Mouse (Mus musculus): Measurements from ENCODE around the gene Abi3. TPM values are rescaled to one million over a fixed set of nuclear protein-coding genes. Genes with fewer than 3 reads are reported as not detected.

The Abi3 gene
- total RNA-seq, 2 experiments from 2014 or later: 9.3 to 13.7 TPM

DNA sequence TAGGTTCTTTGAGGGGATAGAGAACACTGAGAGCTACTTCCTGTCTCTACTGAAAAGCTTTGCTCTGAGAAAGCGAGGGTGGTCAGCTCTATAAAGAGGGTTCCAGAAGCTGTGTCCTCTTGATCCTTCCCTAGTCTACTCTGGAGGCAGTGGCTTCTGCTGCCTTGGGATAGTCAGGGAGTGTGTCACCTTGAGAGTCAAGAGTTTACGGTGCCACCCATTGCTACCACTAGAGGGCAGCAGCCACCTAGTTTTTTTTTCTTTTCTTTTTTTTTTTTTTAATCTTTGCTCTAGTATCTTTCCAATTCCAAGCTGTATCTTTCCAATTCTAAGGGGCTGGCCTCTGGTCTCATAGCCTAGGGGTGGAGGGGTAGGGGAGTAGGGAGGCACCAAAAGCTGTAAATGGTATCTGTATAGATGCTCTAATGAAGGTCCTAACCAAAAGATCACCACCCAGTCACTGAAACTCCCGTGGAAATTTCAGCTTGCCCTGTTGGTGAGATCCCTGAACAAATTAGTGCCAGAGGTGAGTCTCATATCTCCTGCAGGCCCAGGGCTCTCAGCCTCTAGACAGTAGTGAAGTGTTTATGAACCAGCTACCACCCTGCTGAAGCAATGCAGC, 14.7 kb downstream of the Abi3 start:
- intact Hi-C loops (cut with DNase I): loop anchor here (1.0 kb wide), 2 partner anchors 26 to 154 kb away; no protein-coding TSS in a partner anchor
- DNase-seq: peak; percentile 76 to 82

GRCm38 (mm10) chr11:95827168-95827447, 15.2 kb downstream of the Abi3 start:
- intact Hi-C loops (cut with DNase I): loop anchor here (1.0 kb wide), 2 partner anchors 26 to 154 kb away; no protein-coding TSS in a partner anchor

DNA sequence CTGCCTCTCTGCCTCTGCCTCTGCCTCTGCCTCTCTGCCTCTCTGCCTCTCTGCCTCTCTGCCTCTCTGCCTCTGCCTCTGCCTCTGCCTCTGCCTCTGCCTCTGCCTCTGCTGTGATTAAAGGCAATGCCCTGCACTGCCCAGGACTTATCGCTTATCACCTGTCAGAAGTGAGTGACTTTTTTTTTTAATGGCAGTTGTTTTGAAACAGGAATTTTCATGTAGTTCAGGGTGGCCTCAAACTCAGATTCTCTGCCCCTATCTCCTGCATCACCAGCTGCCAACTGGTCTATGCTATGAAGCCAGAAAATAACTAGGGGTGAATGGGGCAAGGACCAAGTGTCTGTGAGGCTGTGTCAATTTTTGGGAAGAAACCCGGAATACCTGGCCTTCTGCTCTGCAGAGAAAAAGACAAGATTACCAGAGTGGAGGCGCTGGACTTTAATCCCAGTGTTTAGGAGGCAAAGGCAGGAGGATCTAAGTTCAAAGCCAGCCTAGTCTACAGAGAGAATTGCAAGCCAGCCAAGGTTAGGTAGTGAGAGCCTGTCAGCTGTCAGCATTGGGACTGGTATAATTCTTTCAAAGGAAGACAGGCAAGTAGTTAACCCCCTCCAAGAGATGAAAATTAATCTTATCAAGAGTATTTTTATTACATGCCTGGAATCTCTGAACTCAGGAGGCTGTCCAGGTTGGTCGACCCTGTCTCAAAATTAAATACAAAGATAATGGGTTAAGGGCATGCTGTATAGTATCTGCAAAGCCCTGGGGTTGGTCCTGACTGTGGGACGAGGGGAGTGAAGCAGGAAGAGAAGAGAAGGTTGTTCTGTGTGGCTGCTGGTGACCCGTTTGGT, 15.7 kb downstream of the Abi3 start:
- intact Hi-C loops (cut with DNase I): loop anchor here (1.0 kb wide), 2 partner anchors 27 to 155 kb away; no protein-coding TSS in a partner anchor
- no peak for DNase-seq

More at GRCm38 (mm10) chr11:95827168-95827447, 15.2 kb downstream of the Abi3 start:
- no peak for DNase-seq

DNA sequence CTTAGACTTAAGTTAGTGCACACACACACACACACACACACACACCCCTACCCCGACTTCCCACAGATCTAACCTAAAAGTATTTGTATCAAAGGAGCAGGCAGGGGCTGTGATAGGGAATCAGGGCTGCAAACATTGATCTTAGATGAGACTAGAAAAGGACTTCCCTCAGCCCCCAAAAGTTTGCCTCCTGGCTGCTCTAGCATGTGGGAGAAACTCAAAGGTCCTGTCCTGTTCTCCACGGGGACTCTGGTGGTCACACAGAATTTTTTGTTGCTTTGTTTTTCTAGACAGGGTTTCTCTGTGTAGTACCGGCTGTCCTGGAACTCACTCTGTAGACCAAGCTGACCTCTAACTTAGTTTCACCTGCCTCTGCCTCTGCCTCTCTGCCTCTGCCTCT, 16.7 kb downstream of the Abi3 start:
- intact Hi-C loops (cut with DNase I): loop anchor here (2.0 kb wide), 1 partner anchor 55 kb away; no protein-coding TSS in a partner anchor
- DNase-seq: no peak

DNA sequence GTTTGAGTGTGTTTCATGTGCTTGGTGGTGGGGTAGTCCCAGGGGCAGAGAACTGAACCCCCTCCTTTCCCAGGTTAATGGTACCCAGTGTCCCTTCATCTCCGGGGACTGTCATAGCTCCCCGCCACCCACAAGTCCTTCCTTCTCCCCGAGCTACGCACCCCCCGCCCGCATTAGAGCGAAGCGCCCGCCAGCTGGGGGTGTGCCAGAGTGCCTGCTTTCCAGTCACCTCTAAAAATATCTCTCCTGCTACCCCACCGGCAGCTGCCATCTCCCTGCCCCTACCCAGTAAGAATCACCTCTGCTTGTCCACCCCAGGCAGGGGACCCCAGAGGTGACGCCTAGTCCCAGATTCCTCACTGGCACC, 17.4 kb downstream of the Abi3 start:
- intact Hi-C loops (cut with DNase I): loop anchor here (2.0 to 5.0 kb wide), 2 partner anchors 54 to 113 kb away; partner anchors contain the start of gene Zfp652
- peak; percentile 73 to 84 for DNase-seq

- intact Hi-C loops (cut with DNase I): loop anchor here (2.0 to 5.0 kb wide), 2 partner anchors 53 to 112 kb away; partner anchors contain the start of gene Zfp652
- peak; percentile 92 to 94 for DNase-seq
These were observed 18.0 kb downstream of the Abi3 start, which contains the start of gene Phospho1 for GRCm38 (mm10) chr11:95824071-95824876. Phospho1 (plus strand) TSS chr11:95824499.

GRCm38 (mm10) chr11:95822437-95822836, 19.8 kb downstream of the Abi3 start:
- no peak for DNase-seq
- intact Hi-C loops (cut with DNase I): loop anchor here (2.0 to 5.0 kb wide), 3 partner anchors 28 to 110 kb away; partner anchors contain the start of gene Zfp652

DNA sequence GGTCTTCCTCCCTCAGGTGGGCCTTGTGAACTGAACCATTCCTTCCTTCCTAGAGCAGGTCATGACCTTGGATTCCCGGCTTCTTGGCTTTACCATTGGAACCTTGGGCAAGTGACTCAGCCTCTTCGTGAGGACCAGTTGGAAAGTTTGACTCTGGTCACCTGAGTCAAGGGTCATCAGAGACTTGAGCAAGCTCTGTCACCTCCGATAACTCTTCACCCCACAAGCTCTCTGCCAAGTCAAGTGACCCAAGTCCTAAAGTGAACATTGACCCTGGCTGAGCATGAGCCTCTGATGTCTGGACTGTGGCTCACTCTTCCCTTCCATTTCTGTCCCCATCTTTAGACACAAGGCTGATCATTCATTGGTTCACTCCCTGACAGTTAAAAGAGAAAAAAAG, 20.8 kb downstream of the Abi3 start:
- intact Hi-C loops (cut with DNase I): loop anchor here (5.0 kb wide), 1 partner anchor 109 kb away; the partner anchor contains the start of gene Zfp652
- DNase-seq: no peak

- no peak for DNase-seq
- intact Hi-C loops (cut with DNase I): no loop called here
These were observed 23.1 kb downstream of the Abi3 start for GRCm38 (mm10) chr11:95819138-95819537.

DNA sequence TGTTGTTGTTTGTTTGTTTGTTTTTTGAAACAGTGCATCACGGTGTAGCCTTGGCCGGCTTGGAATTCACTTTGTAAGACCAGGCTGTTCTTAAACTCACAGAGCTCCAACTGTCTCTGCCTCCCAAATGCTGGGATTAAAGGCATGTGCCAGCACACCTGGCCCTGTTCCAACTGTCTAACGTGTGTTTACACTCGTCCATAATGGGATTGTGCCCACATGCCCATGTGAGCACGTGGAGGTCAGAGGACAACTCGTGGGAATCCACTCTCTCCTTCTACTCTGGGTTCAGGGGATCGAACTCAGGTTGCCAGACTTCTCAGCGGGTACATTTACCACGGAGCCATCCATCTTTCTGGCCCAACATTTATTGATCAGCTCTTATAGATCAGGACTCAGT, 26.9 kb downstream of the Abi3 start:
- DNase-seq: no peak
- intact Hi-C loops (cut with DNase I): no loop called here

- DNase-seq: no peak
- intact Hi-C loops (cut with DNase I): no loop called here
These were observed 27.4 kb downstream of the Abi3 start for GRCm38 (mm10) chr11:95814857-95815256.

- DNase-seq: no peak
- intact Hi-C loops (cut with DNase I): no loop called here
These were observed 28.2 kb downstream of the Abi3 start for GRCm38 (mm10) chr11:95814101-95814500.

- no peak for DNase-seq
- intact Hi-C loops (cut with DNase I): no loop called here
These were observed 30.1 kb downstream of the Abi3 start for GRCm38 (mm10) chr11:95812224-95812623.

- intact Hi-C loops (cut with DNase I): no loop called here
- DNase-seq: no peak
These were observed 30.5 kb downstream of the Abi3 start for GRCm38 (mm10) chr11:95811741-95812140.

DNA sequence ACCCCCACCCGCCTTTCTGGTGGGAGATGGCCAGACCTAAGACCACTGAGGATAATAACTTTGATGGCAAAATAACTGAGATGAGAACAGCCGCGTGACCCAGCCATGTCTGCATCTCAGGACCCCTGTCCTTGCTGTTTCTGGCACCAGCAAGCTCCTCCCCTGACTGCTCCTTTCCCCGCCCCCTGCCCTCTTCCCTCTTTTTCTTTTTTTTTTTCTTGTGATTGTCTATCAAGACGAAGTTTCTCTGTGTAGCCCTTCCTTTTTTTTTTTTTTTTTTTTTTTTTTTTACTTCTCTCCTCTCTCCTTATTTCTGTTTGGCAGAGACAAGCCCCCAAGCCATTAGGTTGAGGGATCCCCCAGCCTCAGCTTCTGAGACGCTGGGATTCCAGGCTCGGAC, 31.4 kb downstream of the Abi3 start:
- intact Hi-C loops (cut with DNase I): no loop called here
- no peak for DNase-seq

DNA sequence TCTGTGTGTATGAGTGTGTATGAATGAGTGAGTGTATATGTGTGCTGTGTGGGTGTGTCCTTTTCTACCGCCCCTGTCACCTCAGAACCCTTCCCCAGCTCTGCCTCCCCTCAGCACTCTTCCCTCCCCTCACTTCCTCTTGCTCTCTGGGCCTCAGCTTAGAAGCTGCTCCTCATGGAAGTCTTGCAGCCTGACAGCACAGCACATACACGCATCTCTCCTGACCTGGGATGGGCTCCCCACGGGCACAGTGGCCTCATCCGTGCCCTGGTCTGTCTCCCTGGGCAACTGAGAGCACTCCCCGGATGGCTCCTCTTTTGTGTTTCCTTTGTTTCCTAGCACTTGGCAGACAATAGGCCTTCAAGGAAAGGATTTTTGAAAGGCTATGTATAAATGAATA, 32.7 kb downstream of the Abi3 start:
- intact Hi-C loops (cut with DNase I): no loop called here
- no peak for DNase-seq

- DNase-seq: no peak
These were observed 33.7 kb downstream of the Abi3 start for GRCm38 (mm10) chr11:95808448-95809011.

DNA sequence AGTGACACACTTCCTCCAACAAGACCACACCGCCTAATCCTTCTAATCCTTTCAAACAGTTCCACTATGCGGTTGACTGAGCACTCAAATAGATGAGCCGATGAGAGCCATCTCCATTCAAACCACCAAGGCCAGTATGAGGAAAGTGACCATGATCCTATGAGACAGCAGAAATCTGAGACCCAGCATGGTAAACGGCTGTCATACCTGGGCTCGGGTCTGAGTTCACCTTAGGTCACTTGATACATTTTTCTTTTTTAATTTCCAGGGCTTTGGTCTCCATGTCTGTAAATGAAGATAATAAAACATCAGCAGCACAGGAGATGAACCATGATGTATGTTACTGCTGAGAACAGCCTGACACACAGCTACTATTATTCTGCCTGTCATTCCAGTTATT, 34.4 kb downstream of the Abi3 start:
- DNase-seq: no peak
- intact Hi-C loops (cut with DNase I): no loop called here

More at GRCm38 (mm10) chr11:95808448-95809011, 33.7 kb downstream of the Abi3 start:
- intact Hi-C loops (cut with DNase I): no loop called here

- intact Hi-C loops (cut with DNase I): no loop called here
- DNase-seq: no peak
These were observed 36.7 kb downstream of the Abi3 start for GRCm38 (mm10) chr11:95805527-95805926.

GRCm38 (mm10) chr11:95805010-95805409, 37.3 kb downstream of the Abi3 start:
- intact Hi-C loops (cut with DNase I): no loop called here

More at GRCm38 (mm10) chr11:95805010-95805409, 37.3 kb downstream of the Abi3 start:
- DNase-seq: no peak

Measured in heart, postnatal 36 days (tissue).